Mouse (Mus musculus) spleen, adult 2 months (tissue): ENCODE data around the gene Coa6. TPM values are rescaled to one million over a fixed set of nuclear protein-coding genes. Genes with fewer than 3 reads are reported as not detected.

Source experiments
- DNase-seq, 2 experiments: peaks; one replicate each; pipeline versions ENCODE4 v3.0.0 to v3.0.0-alpha.2; 2012 to 2021; ENCODE audit warnings: low spot score in 2 of 2, low read depth in 1 of 2
- H3K27ac ChIP-seq: fragments of 200-500 bp; 2 replicates; pipeline ENCODE4 v1.5.1; 2012; ENCODE audit warnings: low read length, inconsistent platforms; ENCODE audit not compliant: insufficient read depth
- H3K27me3 ChIP-seq: fragments of 200-500 bp; 2 replicates; pipeline ENCODE4 v1.6.1; 2012; ENCODE audit warnings: mild to moderate bottlenecking, moderate library complexity, low read length, inconsistent platforms; ENCODE audit not compliant: control insufficient read depth, insufficient read depth
- H3K36me3 ChIP-seq: fragments of 200-500 bp; 2 replicates; pipeline ENCODE4 v1.6.1; 2012; ENCODE audit warnings: mild to moderate bottlenecking, low read length, inconsistent platforms; ENCODE audit not compliant: control insufficient read depth, insufficient read depth
- H3K4me1 ChIP-seq: fragments of 200-500 bp; 2 replicates; pipeline ENCODE4 v1.6.1; 2011; ENCODE audit warnings: inconsistent platforms; ENCODE audit not compliant: control insufficient read depth, insufficient read depth, insufficient read length
- H3K4me3 ChIP-seq: fragments of 200-500 bp; 2 replicates; pipeline ENCODE4 v1.5.1; 2011; ENCODE audit warnings: mild to moderate bottlenecking, inconsistent platforms; ENCODE audit not compliant: insufficient read depth, insufficient read length; ENCODE audit errors: extremely low read depth
- CTCF ChIP-seq: fragments of 200-500 bp; IDR thresholded peaks from 2 replicates; pipeline ENCODE4 v1.5.1; 2011; ENCODE audit warnings: mild to moderate bottlenecking, inconsistent platforms; ENCODE audit not compliant: insufficient read depth, insufficient read length, insufficient replicate concordance; ENCODE audit errors: extremely low read depth
- POLR2A ChIP-seq: fragments of 200-500 bp; IDR thresholded peaks from 2 replicates; pipeline ENCODE4 v1.6.1; 2011; ENCODE audit warnings: low read depth, low read length, inconsistent platforms
- WGBS: fragments of 180-500 bp; shearing (Covaris S2); methylation state at CpG from one replicate; pipeline ENCODE4 v1.1.7; 2018; 5-methylcytosine and 5-hydroxymethylcytosine counted together
- polyA plus RNA-seq: library from polyadenylated mRNA; depleted of rRNA; stranded (reverse); fragments of >200 nt; gene quantifications from 2 replicates; pipeline ENCODE4 v1.2.3, GENCODE M21; 2012; rRNA removed

Gene Coa6
- polyA plus RNA-seq, 1 experiment: 25.6 TPM

GRCm38 (mm10) chr8:126460274-126460673, 38.0 kb downstream of the Coa6 start:
- H3K4me3 ChIP-seq: no peak overlapping the region
- peaks cover 12% of the 10 kb centered on the region for H3K36me3 ChIP-seq
- H3K4me1 ChIP-seq: no peaks in the 10 kb centered on the region
- no peaks in the 10 kb centered on the region for H3K27me3 ChIP-seq
- TF ChIP-seq POLR2A (no peak), CTCF (peak; percentile 82)
- no peak overlapping the region for H3K27ac ChIP-seq
- peak in 1 of 2 experiments; percentile 70 for DNase-seq
- 60% methylated on average over 3 of the region's 3 CpGs for WGBS

GRCm38 (mm10) chr8:126461735-126462134, 39.4 kb downstream of the Coa6 start:
- Histone ChIP-seq H3K27ac (no peak overlapping the region), H3K27me3 (no peaks in the 10 kb centered on the region), H3K4me1 (no peaks in the 10 kb centered on the region), H3K36me3 (peaks cover 9% of the 10 kb centered on the region), H3K4me3 (no peak overlapping the region)
- 64% methylated on average over 7 of the region's 7 CpGs for WGBS
- TF ChIP-seq POLR2A (no peak), CTCF (no peak)
- no peak for DNase-seq

GRCm38 (mm10) chr8:126464071-126464470, 41.8 kb downstream of the Coa6 start:
- Histone ChIP-seq H3K27me3 (no peaks in the 10 kb centered on the region), H3K36me3 (peaks cover 9% of the 10 kb centered on the region), H3K4me1 (no peaks in the 10 kb centered on the region), H3K27ac (no peak overlapping the region), H3K4me3 (no peak overlapping the region)
- TF ChIP-seq CTCF (no peak), POLR2A (no peak)
- WGBS: 89% methylated on average over 7 of the region's 7 CpGs
- no peak for DNase-seq

- DNase-seq: no peak
- peaks cover 3% of the 10 kb centered on the region; the same call in 1 of the 2 replicates for H3K36me3 ChIP-seq
- 9% methylated on average over 16 of the region's 16 CpGs for WGBS
- TF ChIP-seq CTCF: no peak
- TF ChIP-seq POLR2A: no peak
- peak overlapping the region; percentile 80; the same call in 1 of the 2 replicates for H3K27ac ChIP-seq
- H3K4me3 ChIP-seq: peak overlapping the region; percentile 84
- H3K27me3 ChIP-seq: no peaks in the 10 kb centered on the region
- H3K4me1 ChIP-seq: peaks cover 10% of the 10 kb centered on the region
Observed at GRCm38 (mm10) chr8:126473802-126474298, 51.5 kb downstream of the Coa6 start.

- Histone ChIP-seq H3K4me1 (peaks cover 10% of the 10 kb centered on the region), H3K4me3 (peak within 1 kb of the TSS; percentile 84), H3K27me3 (no peaks in the 10 kb centered on the region), H3K36me3 (peaks cover 3% of the 10 kb centered on the region; the same call in 1 of the 2 replicates), H3K27ac (peak within 1 kb of the TSS; percentile 80)
- WGBS: under 1% methylated on average over 116 of the region's 124 CpGs
- TF ChIP-seq POLR2A (peak; percentile 42), CTCF (no peak)
- DNase-seq: peak; percentile 72 to 89
Observed at GRCm38 (mm10) chr8:126474299-126475187, 52.2 kb downstream of the Coa6 start, which contains the start of gene Tarbp1. Tarbp1 (minus strand) TSS chr8:126475065.

Other genes starting within 250 kb of the Coa6 start
- 0.04 TPM in 1 of 2 replicates, not detected in the other for gene Slc35f3, start 124.0 kb upstream of the Coa6 start, polyA plus RNA-seq
- gene Tarbp1, start 52.5 kb downstream of the Coa6 start, polyA plus RNA-seq: 3.9 and 5.0 TPM in 2 replicates
- gene Irf2bp2, start 171.5 kb downstream of the Coa6 start, polyA plus RNA-seq: 49.6 and 83.0 TPM in 2 replicates